Mouse (Mus musculus): ENCODE measurements around the gene Ube2e1. TPM values are rescaled to one million over a fixed set of nuclear protein-coding genes. Genes with fewer than 3 reads are reported as not detected.
"Not testable (repeated sequence)": the region's sequence is repeated elsewhere in the genome, so short reads cannot be mapped to it uniquely, and the experiment has no call there.

The Ube2e1 gene
- polyA plus RNA-seq, 1 experiment: 106 TPM

DNA sequence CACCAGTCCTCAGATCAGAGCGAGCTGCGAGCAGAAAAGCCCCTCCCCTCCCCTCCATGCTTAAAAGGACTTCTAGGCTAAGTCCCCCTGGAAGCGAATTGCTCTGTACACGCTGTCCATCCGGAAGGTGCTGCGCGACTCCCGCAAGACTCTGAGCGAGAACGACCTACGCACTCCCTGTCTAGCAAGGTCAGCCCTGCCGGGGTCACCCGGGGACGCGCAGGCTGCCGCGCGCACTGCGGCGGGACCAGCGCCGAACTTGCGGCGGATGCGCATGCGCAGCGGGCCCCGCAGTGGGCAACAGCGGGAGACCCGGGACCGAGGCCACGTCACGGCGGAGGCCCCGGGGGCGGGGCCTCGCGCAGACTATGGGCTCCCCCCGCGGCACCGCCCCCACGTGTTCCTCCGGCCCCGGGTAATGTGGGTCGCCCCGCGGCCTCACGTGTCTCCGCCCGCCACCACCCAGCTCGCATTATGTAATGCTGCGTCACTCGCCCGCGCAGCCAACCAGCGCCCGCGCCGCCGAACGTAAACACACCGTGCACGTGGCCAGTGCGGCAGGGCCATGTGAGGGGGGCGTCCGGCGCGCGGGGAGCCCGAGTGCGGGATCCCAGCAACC lies 93.4 kb downstream of the Ube2e1 start:
- peak overlapping the region; percentile 59 for H3K4me3 ChIP-seq (ENCODE audit: insufficient read depth, low read length)
- TF ChIP-seq CTCF (IDR thresholded peaks at IDR 0.05; ENCODE audit: borderline replicate concordance, insufficient read depth, low read length) (no peak), POLR2A (IDR thresholded peaks at IDR 0.05; ENCODE audit: low read depth, low read length) (peak; percentile 72)
- H3K27ac ChIP-seq (ENCODE audit: insufficient read depth, low read length): peak overlapping the region; percentile 76
- peaks cover 8% of the 10 kb centered on the region; the same call in 1 of the 2 replicates for H3K4me1 ChIP-seq (ENCODE audit: control insufficient read depth, insufficient read depth, low read length)

DNA sequence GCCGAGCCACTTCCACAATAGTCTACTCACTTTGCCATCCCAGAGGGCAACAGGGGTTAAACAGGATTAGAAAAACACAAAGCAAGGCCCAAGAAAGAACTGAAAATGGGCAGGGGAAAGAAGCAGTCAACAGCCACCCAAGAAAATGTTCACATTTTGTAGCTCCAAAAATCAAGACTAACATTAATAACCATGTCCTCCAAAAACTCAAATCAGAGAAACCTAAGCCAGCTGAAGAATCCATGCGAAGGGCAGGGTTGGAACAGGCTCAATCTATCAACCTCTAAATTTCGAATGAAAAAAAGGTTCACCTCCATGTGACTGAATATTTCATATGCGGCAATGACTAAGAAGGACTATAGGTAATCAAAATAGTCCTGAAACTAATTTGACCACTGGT lies 94.3 kb downstream of the Ube2e1 start:
- Histone ChIP-seq H3K4me3 (ENCODE audit: insufficient read depth, low read length) (peak overlapping the region; percentile 26), H3K27ac (ENCODE audit: insufficient read depth, low read length) (peak overlapping the region; percentile 60), H3K4me1 (ENCODE audit: control insufficient read depth, insufficient read depth, low read length) (peaks cover 8% of the 10 kb centered on the region; the same call in 1 of the 2 replicates)
- no peak for TF ChIP-seq CTCF (IDR thresholded peaks at IDR 0.05; ENCODE audit: borderline replicate concordance, insufficient read depth, low read length)
- TF ChIP-seq POLR2A (IDR thresholded peaks at IDR 0.05; ENCODE audit: low read depth, low read length): no peak

DNA sequence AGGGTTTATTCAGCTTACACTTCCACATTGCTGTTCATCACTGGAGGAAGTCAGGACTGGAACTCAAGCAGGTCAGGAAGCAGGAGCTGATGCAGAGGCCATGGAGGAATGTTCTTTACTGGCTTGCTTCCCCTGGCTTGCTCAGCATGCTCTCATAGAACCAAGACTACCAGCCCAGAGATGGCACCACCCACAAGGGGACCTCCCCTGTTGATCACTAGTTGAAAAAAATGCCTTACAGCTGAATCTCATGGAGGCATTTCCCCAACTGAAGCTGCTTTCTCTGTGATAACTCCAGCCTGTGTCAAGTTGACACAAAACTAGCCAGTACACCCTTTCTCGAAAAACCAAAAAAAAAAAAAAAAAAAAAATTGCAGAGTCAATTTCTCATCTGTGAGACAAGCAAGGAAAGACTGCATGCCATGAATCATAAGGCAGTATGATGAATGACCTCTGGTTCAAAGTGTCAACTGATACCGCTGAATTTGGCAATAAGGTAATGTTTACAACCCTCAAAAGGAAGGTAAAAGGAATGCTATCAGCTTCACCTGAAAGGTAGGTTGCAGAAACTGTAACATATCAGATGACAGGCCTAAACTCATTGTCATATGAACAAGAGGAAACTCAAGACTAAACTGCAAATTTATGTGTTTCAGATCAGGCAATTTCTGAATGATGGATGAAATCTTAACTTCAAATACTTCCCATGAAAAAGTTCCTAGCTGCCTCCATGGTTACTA lies 95.0 kb downstream of the Ube2e1 start:
- H3K27ac ChIP-seq (ENCODE audit: insufficient read depth, low read length): peak overlapping the region; percentile 56
- H3K4me3 ChIP-seq (ENCODE audit: insufficient read depth, low read length); H3K4me1 ChIP-seq (ENCODE audit: control insufficient read depth, insufficient read depth, low read length): not testable (repeated sequence)

GRCm38 (mm10) chr14:18233981-18234960 lies 97.4 kb downstream of the Ube2e1 start:
- Histone ChIP-seq H3K4me1 (ENCODE audit: control insufficient read depth, insufficient read depth, low read length) (peaks cover 8% of the 10 kb centered on the region; the same call in 1 of the 2 replicates), H3K4me3 (ENCODE audit: insufficient read depth, low read length) (no peak overlapping the region), H3K27ac (ENCODE audit: insufficient read depth, low read length) (peak overlapping the region; percentile 87)
- TF ChIP-seq POLR2A (IDR thresholded peaks at IDR 0.05; ENCODE audit: low read depth, low read length) (no peak), CTCF (IDR thresholded peaks at IDR 0.05; ENCODE audit: borderline replicate concordance, insufficient read depth, low read length) (no peak)

GRCm38 (mm10) chr14:18233076-18233475 lies 98.6 kb downstream of the Ube2e1 start:
- Histone ChIP-seq H3K4me3 (ENCODE audit: insufficient read depth, low read length) (no peak overlapping the region), H3K4me1 (ENCODE audit: control insufficient read depth, insufficient read depth, low read length) (peaks cover 8% of the 10 kb centered on the region; the same call in 1 of the 2 replicates), H3K27ac (ENCODE audit: insufficient read depth, low read length) (no peak overlapping the region; the same call in 1 of the 2 replicates)
- no peak for TF ChIP-seq CTCF (IDR thresholded peaks at IDR 0.05; ENCODE audit: borderline replicate concordance, insufficient read depth, low read length)
- TF ChIP-seq POLR2A (IDR thresholded peaks at IDR 0.05; ENCODE audit: low read depth, low read length): no peak

Other genes with a start within 250 kb of the Ube2e1 start
- 31.3 and 35.8 TPM in 2 replicates for gene Nr1d2, start 92.7 kb downstream of the Ube2e1 start, polyA plus RNA-seq (2011; ENCODE audit: insufficient read length, low read depth, missing spikeins)
- 13.7 and 18.6 TPM in 2 replicates for gene Nkiras1, start 60.7 kb downstream of the Ube2e1 start, polyA plus RNA-seq (2011; ENCODE audit: insufficient read length, low read depth, missing spikeins)
- 799 and 868 TPM in 2 replicates for gene Rpl15, start 60.5 kb downstream of the Ube2e1 start, polyA plus RNA-seq (2011; ENCODE audit: insufficient read length, low read depth, missing spikeins)